Mouse (Mus musculus) urinary bladder, postnatal 4 days (tissue): ENCODE measurements around the gene Emc8.

Source experiments
- DNase-seq, 2 experiments: peaks; one replicate each; pipeline ENCODE4 v3.0.0; 2021 to 2022; ENCODE audit warnings: low spot score in 2 of 2

The Emc8 gene

GRCm38 (mm10) chr8:120641245-120641644, 27.1 kb downstream of the Emc8 start:
- DNase-seq = no peak

GRCm38 (mm10) chr8:120634329-120634839, 34.0 kb downstream of the Emc8 start:
- DNase-seq = peak; percentile 43 to 67

- no peak for DNase-seq
Observed at GRCm38 (mm10) chr8:120633665-120634271, 34.6 kb downstream of the Emc8 start.

GRCm38 (mm10) chr8:120632969-120633664, 35.3 kb downstream of the Emc8 start:
- no peak for DNase-seq

- DNase-seq = no peak
Observed at GRCm38 (mm10) chr8:120631441-120632375, 36.7 kb downstream of the Emc8 start.

- no peak for DNase-seq
Observed at GRCm38 (mm10) chr8:120630848-120631247, 37.5 kb downstream of the Emc8 start.

GRCm38 (mm10) chr8:120630031-120630430, 38.3 kb downstream of the Emc8 start:
- no peak for DNase-seq

- no peak for DNase-seq
Observed at GRCm38 (mm10) chr8:120627298-120627697, 41.1 kb downstream of the Emc8 start.

GRCm38 (mm10) chr8:120626461-120626860, 41.9 kb downstream of the Emc8 start:
- no peak for DNase-seq

- no peak for DNase-seq
Observed at GRCm38 (mm10) chr8:120623608-120624007, 44.8 kb downstream of the Emc8 start.

- no peak for DNase-seq
Observed at GRCm38 (mm10) chr8:120622161-120622560, 46.2 kb downstream of the Emc8 start.

- no peak for DNase-seq
Observed at GRCm38 (mm10) chr8:120620441-120620840, 47.9 kb downstream of the Emc8 start.

- DNase-seq = no peak
Observed at GRCm38 (mm10) chr8:120619235-120620180, 48.9 kb downstream of the Emc8 start.

GRCm38 (mm10) chr8:120618110-120618509, 50.3 kb downstream of the Emc8 start:
- DNase-seq = peak; percentile 49 to 80

- no peak for DNase-seq
Observed at GRCm38 (mm10) chr8:120616663-120617626, 51.4 kb downstream of the Emc8 start.

- DNase-seq = no peak
Observed at GRCm38 (mm10) chr8:120614491-120614890, 53.9 kb downstream of the Emc8 start.

- no peak for DNase-seq
Observed at GRCm38 (mm10) chr8:120610824-120611223, 57.5 kb downstream of the Emc8 start.

GRCm38 (mm10) chr8:120607885-120608284, 60.5 kb downstream of the Emc8 start:
- DNase-seq = peak; percentile 44 to 85

GRCm38 (mm10) chr8:120607460-120607859, 60.9 kb downstream of the Emc8 start:
- DNase-seq = no peak
